Mouse (Mus musculus) thymus, adult 2 months (tissue): ENCODE data around the gene Mboat2.

ENCODE experiments used
- CTCF ChIP-seq: fragments of 200-500 bp; IDR thresholded peaks from 2 replicates; pipeline ENCODE4 v1.5.1; 2012; ENCODE audit warnings: mild to moderate bottlenecking, control low read depth, low read length, moderate library complexity, borderline replicate concordance; ENCODE audit not compliant: control insufficient read depth, poor library complexity, insufficient read depth; ENCODE audit errors: extremely low read depth
- POLR2A ChIP-seq: fragments of 200-500 bp; IDR thresholded peaks from 2 replicates; pipeline ENCODE4 v1.6.1; 2012; ENCODE audit warnings: mild to moderate bottlenecking, low read length, control low read depth, moderate library complexity; ENCODE audit not compliant: control insufficient read depth, poor library complexity, insufficient read depth; ENCODE audit errors: extremely low read depth

GRCm38 (mm10) chr12:24789659-24790058 is 41.0 kb upstream of the Mboat2 start:
- no peak for TF ChIP-seq POLR2A
- no peak for TF ChIP-seq CTCF
